Mouse (Mus musculus) midbrain, embryonic 13.5 days (tissue): Measurements from ENCODE around the gene Slc25a45. TPM values are rescaled to one million over a fixed set of nuclear protein-coding genes. Genes with fewer than 3 reads are reported as not detected.

ENCODE experiments used
- ATAC-seq: fragments of 200-750 bp; cut with Nextera tagmentation; 2 replicates; pipeline ENCODE4 v1.8.0; 2017; ENCODE audit warnings: mild to moderate bottlenecking, moderate TSS enrichment, moderate library complexity
- H3K27ac ChIP-seq: fragments of 300-500 bp; sonication (generic); 2 replicates; pipeline ENCODE4 v1.5.1; 2015; ENCODE audit warnings: inconsistent platforms, mild to moderate bottlenecking, moderate library complexity
- H3K27me3 ChIP-seq: fragments of 300-500 bp; sonication (generic); 2 replicates; pipeline ENCODE4 v1.6.1; 2015; ENCODE audit warnings: mild to moderate bottlenecking, inconsistent platforms
- H3K36me3 ChIP-seq: fragments of 300-500 bp; sonication (generic); 2 replicates; pipeline ENCODE4 v1.6.1; 2015; ENCODE audit warnings: mild to moderate bottlenecking, inconsistent platforms
- H3K4me1 ChIP-seq: fragments of 300-500 bp; sonication (generic); replicated peaks from 2 replicates; pipeline ENCODE4 v1.6.1; 2015; ENCODE audit warnings: inconsistent platforms
- H3K4me2 ChIP-seq: fragments of 300-500 bp; sonication (generic); replicated peaks from 2 replicates; pipeline ENCODE4 v1.6.1; 2015; ENCODE audit warnings: moderate library complexity, mild to moderate bottlenecking, inconsistent platforms
- H3K4me3 ChIP-seq: fragments of 300-500 bp; sonication (generic); replicated peaks from 2 replicates; pipeline ENCODE4 v1.5.1; 2015; ENCODE audit warnings: mild to moderate bottlenecking, inconsistent platforms
- H3K9ac ChIP-seq: fragments of 300-500 bp; sonication (generic); replicated peaks from 2 replicates; pipeline ENCODE4 v1.6.1; 2015; ENCODE audit warnings: mild to moderate bottlenecking, inconsistent platforms
- H3K9me3 ChIP-seq: fragments of 300-500 bp; sonication (generic); 2 replicates; pipeline ENCODE4 v1.6.1; 2016; ENCODE audit warnings: mild to moderate bottlenecking, inconsistent platforms
- WGBS: fragments of 180-500 bp; shearing (Covaris S2); methylation state at CpG from one replicate; pipeline ENCODE4 v1.1.7; 2015; 5-methylcytosine and 5-hydroxymethylcytosine counted together
- polyA plus RNA-seq: library from polyadenylated mRNA; unstranded; fragments of >200 nt; fragmentation: Nextera tagmentation; extraction: Ambion mirVana; gene quantifications from 2 replicates; pipeline ENCODE4 v1.2.1, GENCODE M21; 2015

Slc25a45 gene
- polyA plus RNA-seq, 1 experiment from 2014 or later = 2.0 TPM

- Histone ChIP-seq H3K9me3 (no peaks in the 10 kb centered on the region), H3K36me3 (no peaks in the 10 kb centered on the region), H3K27ac (no peak overlapping the region), H3K9ac (no peak overlapping the region), H3K4me1 (peaks cover 18% of the 10 kb centered on the region), H3K4me2 (no peak overlapping the region), H3K4me3 (no peak overlapping the region), H3K27me3 (peaks cover 14% of the 10 kb centered on the region)
- ATAC-seq = no peak
- WGBS = 82% methylated on average over 6 of the region's 6 CpGs
These were observed 50.5 kb downstream of the Slc25a45 start for GRCm38 (mm10) chr19:5928104-5928503.

GRCm38 (mm10) chr19:5928546-5928945, 50.9 kb downstream of the Slc25a45 start:
- H3K9me3 ChIP-seq = no peaks in the 10 kb centered on the region
- 85% methylated on average over 3 of the region's 3 CpGs for WGBS
- no peak overlapping the region for H3K4me3 ChIP-seq
- no peaks in the 10 kb centered on the region for H3K36me3 ChIP-seq
- no peak overlapping the region for H3K4me2 ChIP-seq
- peaks cover 18% of the 10 kb centered on the region for H3K4me1 ChIP-seq
- H3K27me3 ChIP-seq = peaks cover 14% of the 10 kb centered on the region
- H3K27ac ChIP-seq = no peak overlapping the region
- H3K9ac ChIP-seq = no peak overlapping the region
- ATAC-seq = no peak

- ATAC-seq = no peak
- H3K27ac ChIP-seq = no peak overlapping the region
- WGBS = 79% methylated on average over 14 of the region's 14 CpGs
These were observed 52.3 kb downstream of the Slc25a45 start for GRCm38 (mm10) chr19:5929634-5930596.

GRCm38 (mm10) chr19:5935266-5935665, 57.7 kb downstream of the Slc25a45 start:
- H3K36me3 ChIP-seq = no peaks in the 10 kb centered on the region; the same call in 1 of the 2 replicates
- H3K4me3 ChIP-seq = no peak overlapping the region
- no peaks in the 10 kb centered on the region for H3K27me3 ChIP-seq
- H3K9me3 ChIP-seq = no peaks in the 10 kb centered on the region
- H3K4me1 ChIP-seq = peaks cover 16% of the 10 kb centered on the region
- H3K4me2 ChIP-seq = no peak overlapping the region
- H3K27ac ChIP-seq = no peak overlapping the region
- 78% methylated on average over 3 of the region's 3 CpGs for WGBS
- no peak for ATAC-seq
- no peak overlapping the region for H3K9ac ChIP-seq

More at GRCm38 (mm10) chr19:5929634-5930596, 52.3 kb downstream of the Slc25a45 start:
- H3K4me2 ChIP-seq = no peak overlapping the region
- no peaks in the 10 kb centered on the region for H3K9me3 ChIP-seq
- no peaks in the 10 kb centered on the region for H3K36me3 ChIP-seq
- no peak overlapping the region for H3K9ac ChIP-seq
- H3K27me3 ChIP-seq = peaks cover 14% of the 10 kb centered on the region
- H3K4me3 ChIP-seq = no peak overlapping the region
- peaks cover 13% of the 10 kb centered on the region for H3K4me1 ChIP-seq

Other genes starting within 250 kb of the Slc25a45 start
- 30.9 and 35.4 TPM in 2 replicates for gene Rela, start 240.3 kb upstream of the Slc25a45 start, polyA plus RNA-seq
- 10.8 and 14.1 TPM in 2 replicates for gene Sipa1, start 214.1 kb upstream of the Slc25a45 start, polyA plus RNA-seq
- 11.4 and 15.1 TPM in 2 replicates for gene Map3k11, start 189.1 kb upstream of the Slc25a45 start, polyA plus RNA-seq
- gene Pcnx3, start 188.9 kb upstream of the Slc25a45 start, polyA plus RNA-seq = 25.6 and 29.1 TPM in 2 replicates
- 0.15 TPM in 1 of 2 replicates, not detected in the other for gene Kcnk7, start 173.4 kb upstream of the Slc25a45 start, polyA plus RNA-seq
- gene Ehbp1l1, start 151.5 kb upstream of the Slc25a45 start, polyA plus RNA-seq = 8.9 and 10.5 TPM in 2 replicates
- 179 and 197 TPM in 2 replicates for gene Fam89b, start 148.2 kb upstream of the Slc25a45 start, polyA plus RNA-seq
- gene Ltbp3, start 136.9 kb upstream of the Slc25a45 start, polyA plus RNA-seq = 7.1 and 9.5 TPM in 2 replicates
- 64.9 and 70.0 TPM in 2 replicates for gene Scyl1, start 106.4 kb upstream of the Slc25a45 start, polyA plus RNA-seq
- 16.8 and 19.0 TPM in 2 replicates for gene Frmd8, start 2.5 kb upstream of the Slc25a45 start, polyA plus RNA-seq
- gene Tigd3, start 16.3 kb downstream of the Slc25a45 start, polyA plus RNA-seq = 16.4 and 16.9 TPM in 2 replicates
- 157 and 158 TPM in 2 replicates for gene Dpf2, start 35.2 kb downstream of the Slc25a45 start, polyA plus RNA-seq
- 7.5 and 7.8 TPM in 2 replicates for gene Cdc42ep2, start 47.0 kb downstream of the Slc25a45 start, polyA plus RNA-seq
- gene Pola2, start 86.4 kb downstream of the Slc25a45 start, polyA plus RNA-seq = 31.6 and 32.1 TPM in 2 replicates
- not detected in 2 replicates for gene Slc22a20, start 108.3 kb downstream of the Slc25a45 start, polyA plus RNA-seq
- 1.9 and 2.3 TPM in 2 replicates for gene Capn1, start 138.1 kb downstream of the Slc25a45 start, polyA plus RNA-seq
- 27.8 and 33.8 TPM in 2 replicates for gene Syvn1, start 168.8 kb downstream of the Slc25a45 start, polyA plus RNA-seq
- gene Mrpl49, start 180.0 kb downstream of the Slc25a45 start, polyA plus RNA-seq = 73.7 and 74.7 TPM in 2 replicates
- 632 and 647 TPM in 2 replicates for gene Fau, start 180.0 kb downstream of the Slc25a45 start, polyA plus RNA-seq
- gene Znhit2, start 183.4 kb downstream of the Slc25a45 start, polyA plus RNA-seq = 27.4 and 33.1 TPM in 2 replicates
- gene Tm7sf2, start 190.6 kb downstream of the Slc25a45 start, polyA plus RNA-seq = 44.1 and 45.9 TPM in 2 replicates
- 90.8 and 91.4 TPM in 2 replicates for gene Vps51, start 199.4 kb downstream of the Slc25a45 start, polyA plus RNA-seq
- gene Tmem262, start 202.2 kb downstream of the Slc25a45 start, polyA plus RNA-seq = not detected in 2 replicates
- 2.4 TPM in 2 replicates for gene Gm28374, start 204.4 kb downstream of the Slc25a45 start, polyA plus RNA-seq
- gene Zfpl1, start 207.1 kb downstream of the Slc25a45 start, polyA plus RNA-seq = 83.3 and 84.8 TPM in 2 replicates
- 19.1 and 19.3 TPM in 2 replicates for gene Cdca5, start 207.2 kb downstream of the Slc25a45 start, polyA plus RNA-seq
- gene AC131692.1, start 216.6 kb downstream of the Slc25a45 start, polyA plus RNA-seq = not detected in 2 replicates
- gene Naaladl1, start 228.0 kb downstream of the Slc25a45 start, polyA plus RNA-seq = 0.52 and 0.58 TPM in 2 replicates
- 35.1 and 41.8 TPM in 2 replicates for gene Sac3d1, start 240.8 kb downstream of the Slc25a45 start, polyA plus RNA-seq